Mouse (Mus musculus) ES-E14 (cell line): ENCODE measurements around the gene Prkcz.

Experiments
- CHD2 ChIP-seq: IDR thresholded peaks from 2 replicates; pipeline ENCODE4 v1.6.1; 2014; ENCODE audit warnings: mild to moderate bottlenecking, low read depth, low read length, inconsistent platforms
- HCFC1 ChIP-seq: IDR thresholded peaks from 2 replicates; pipeline ENCODE4 v1.6.1; 2012; ENCODE audit warnings: low read length, inconsistent platforms, borderline replicate concordance; ENCODE audit not compliant: insufficient read depth
- MAFK ChIP-seq: IDR thresholded peaks from 2 replicates; pipeline ENCODE4 v1.6.1; 2014; ENCODE audit warnings: mild to moderate bottlenecking, low read depth, low read length, inconsistent platforms; ENCODE audit not compliant: insufficient read depth
- ZC3H11A ChIP-seq: IDR thresholded peaks from 2 replicates; pipeline ENCODE4 v1.6.1; 2012; ENCODE audit warnings: low read depth, mild to moderate bottlenecking, inconsistent platforms, low read length, borderline replicate concordance
- ZNF384 ChIP-seq: IDR thresholded peaks from 2 replicates; pipeline ENCODE4 v1.6.1; 2012; ENCODE audit warnings: low read depth, low read length, inconsistent platforms

GRCm38 (mm10) chr4:155398222-155398540 lies 37.0 kb upstream of the Prkcz start:
- TF ChIP-seq CHD2 (no peak), ZC3H11A (no peak), MAFK (no peak), HCFC1 (no peak), ZNF384 (no peak)
